Mouse (Mus musculus) bone marrow macrophage, adult 2 months (primary cell): ENCODE data around the gene 1810049J17Rik. TPM values are rescaled to one million over a fixed set of nuclear protein-coding genes. Genes with fewer than 3 reads are reported as not detected.

Experiments used
- H3K27ac ChIP-seq: 2 replicates; pipeline ENCODE4 v1.5.1; 2012; ENCODE audit warnings: low read depth, low read length; ENCODE audit not compliant: insufficient read depth
- H3K4me1 ChIP-seq: 2 replicates; pipeline ENCODE4 v1.6.1; 2012; ENCODE audit warnings: low read length; ENCODE audit not compliant: control insufficient read depth, insufficient read depth
- H3K4me3 ChIP-seq: 2 replicates; pipeline ENCODE4 v1.5.1; 2012; ENCODE audit warnings: mild to moderate bottlenecking, low read length, moderate library complexity; ENCODE audit not compliant: insufficient read depth
- CTCF ChIP-seq: IDR thresholded peaks from 2 replicates; pipeline ENCODE4 v1.5.1; 2012; ENCODE audit warnings: low read depth, mild to moderate bottlenecking, low read length, moderate library complexity
- POLR2A ChIP-seq: IDR thresholded peaks from 2 replicates; pipeline ENCODE4 v1.6.1; 2012; ENCODE audit warnings: mild to moderate bottlenecking, low read depth, low read length, borderline replicate concordance
- polyA plus RNA-seq: library from polyadenylated mRNA; stranded (reverse); fragments of >200 nt; gene quantifications from 2 replicates; pipeline ENCODE4 v1.2.4, GENCODE M21; 2012; ENCODE audit not compliant: missing spikeins, insufficient read depth, insufficient read length

Gene 1810049J17Rik
- polyA plus RNA-seq, 1 experiment, result not detected

DNA sequence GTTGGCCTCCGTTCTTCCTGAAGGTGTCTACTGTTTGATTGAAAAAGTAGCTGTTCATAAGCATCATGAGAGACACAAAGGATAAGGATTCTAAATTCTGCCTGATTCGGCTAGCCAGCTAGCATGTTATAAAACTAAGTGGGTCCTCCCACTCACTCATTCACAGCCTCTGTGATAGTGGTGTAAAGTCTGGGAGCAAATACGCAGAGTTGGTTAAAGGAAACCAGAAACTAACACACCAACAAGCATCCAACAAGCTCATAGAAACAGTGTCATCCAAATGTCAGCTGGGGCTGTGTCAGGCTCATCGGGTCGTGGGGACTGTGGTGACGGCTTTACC is 41.0 kb upstream of the 1810049J17Rik start:
- Histone ChIP-seq H3K4me1 (no peaks in the 10 kb centered on the region), H3K4me3 (no peak overlapping the region), H3K27ac (no peak overlapping the region)
- TF ChIP-seq CTCF (no peak), POLR2A (no peak)

DNA sequence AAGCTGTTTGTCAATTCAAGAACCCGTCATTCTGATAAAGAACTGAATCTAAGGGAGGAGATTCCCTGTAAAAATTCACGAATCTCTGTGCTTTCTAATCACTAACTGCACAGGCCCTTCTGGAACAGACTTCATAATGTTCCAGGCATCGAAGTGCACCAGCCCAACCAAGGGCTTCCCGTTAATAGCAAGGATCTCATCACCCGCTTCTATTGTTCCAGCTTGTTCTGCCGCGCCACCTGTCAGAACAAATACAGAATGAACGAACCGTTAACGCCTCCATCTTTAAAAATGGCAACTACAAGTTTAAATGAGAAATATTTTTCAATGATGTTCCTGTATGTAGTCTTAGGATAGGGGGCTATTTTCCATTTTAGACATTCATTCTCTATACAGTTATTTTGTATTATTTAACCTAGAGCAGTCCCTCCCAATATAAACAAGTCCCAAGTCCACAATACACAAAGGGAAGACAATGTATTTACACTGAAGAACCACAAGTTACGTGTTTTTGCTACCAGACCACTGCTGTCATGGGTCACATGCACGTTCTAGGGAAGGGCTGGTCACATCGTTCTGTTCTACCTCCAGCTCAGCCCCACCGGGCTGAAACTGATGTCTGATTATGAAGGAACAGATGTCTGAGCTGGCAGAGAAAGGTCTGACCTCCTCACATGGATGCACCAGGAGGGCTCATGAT is 40.5 kb upstream of the 1810049J17Rik start:
- H3K4me3 ChIP-seq, result no peak overlapping the region
- no peak overlapping the region for H3K27ac ChIP-seq
- H3K4me1 ChIP-seq, result no peaks in the 10 kb centered on the region
- TF ChIP-seq POLR2A, result no peak
- no peak for TF ChIP-seq CTCF

DNA sequence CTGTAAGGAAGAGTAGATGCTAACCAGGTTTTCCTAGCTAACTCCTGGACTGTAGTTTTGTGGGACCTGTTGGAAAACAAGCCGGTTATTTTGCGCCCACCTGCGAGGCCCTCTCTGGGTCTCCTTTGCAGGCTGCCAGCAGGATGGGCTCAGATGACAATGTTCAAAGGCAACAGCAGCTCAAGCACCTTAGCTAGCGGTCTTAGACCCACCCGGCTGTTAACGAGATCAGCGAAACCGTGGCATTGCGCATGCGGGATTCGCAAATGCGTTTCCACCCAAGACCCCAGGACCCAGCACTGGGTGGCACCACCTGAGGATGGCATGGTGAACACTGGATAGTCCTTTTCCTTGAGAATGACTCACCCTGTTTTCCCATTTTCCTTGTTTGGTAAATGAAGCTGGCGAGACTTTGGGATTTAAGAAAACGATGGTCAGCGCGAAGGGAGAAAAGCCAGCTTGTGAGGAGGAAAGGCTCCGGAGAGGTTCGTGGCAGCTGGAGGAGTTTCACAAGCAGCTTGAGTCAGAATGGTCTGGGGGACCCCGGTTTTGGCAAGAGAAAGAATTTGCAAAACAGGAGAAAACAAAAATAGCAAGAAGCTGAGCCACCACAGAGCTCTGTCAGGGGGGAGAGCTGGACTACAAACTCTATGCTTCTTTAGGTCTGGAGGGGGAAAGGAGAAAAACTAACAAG is 39.0 kb upstream of the 1810049J17Rik start:
- Histone ChIP-seq H3K4me3 (no peak overlapping the region), H3K27ac (no peak overlapping the region), H3K4me1 (0 out of 2 replicates have a peak, but pooled peaks cover 1% of the 10 kb centered on the region)
- no peak for TF ChIP-seq CTCF
- TF ChIP-seq POLR2A, result no peak

DNA sequence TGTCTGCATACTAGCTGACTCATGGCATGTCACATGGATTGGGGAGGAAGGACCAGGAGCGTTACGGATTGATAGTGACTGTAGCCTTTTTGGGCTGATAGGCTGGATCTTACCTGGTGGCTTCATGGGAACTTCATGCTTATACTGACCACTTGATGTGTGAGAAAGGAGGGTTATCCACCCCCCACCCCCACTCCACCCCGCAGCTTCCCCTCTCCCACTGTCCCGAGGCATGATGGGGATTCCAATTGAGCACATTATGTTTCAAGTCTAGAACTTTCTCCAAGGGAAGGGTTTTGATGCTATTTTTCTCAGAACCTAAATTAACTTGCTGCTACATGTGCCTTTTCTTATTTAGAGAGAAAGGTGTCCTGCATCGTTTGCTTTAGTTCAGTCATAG is 36.7 kb upstream of the 1810049J17Rik start:
- Histone ChIP-seq H3K4me3 (no peak overlapping the region), H3K4me1 (0 out of 2 replicates have a peak, but pooled peaks cover 2% of the 10 kb centered on the region), H3K27ac (no peak overlapping the region)
- TF ChIP-seq POLR2A (no peak), CTCF (no peak)

GRCm38 (mm10) chr15:12357459-12357858 is 35.8 kb upstream of the 1810049J17Rik start:
- Histone ChIP-seq H3K4me3 (no peak overlapping the region), H3K27ac (no peak overlapping the region), H3K4me1 (0 out of 2 replicates have a peak, but pooled peaks cover 2% of the 10 kb centered on the region)
- TF ChIP-seq CTCF, result no peak
- TF ChIP-seq POLR2A, result no peak

DNA sequence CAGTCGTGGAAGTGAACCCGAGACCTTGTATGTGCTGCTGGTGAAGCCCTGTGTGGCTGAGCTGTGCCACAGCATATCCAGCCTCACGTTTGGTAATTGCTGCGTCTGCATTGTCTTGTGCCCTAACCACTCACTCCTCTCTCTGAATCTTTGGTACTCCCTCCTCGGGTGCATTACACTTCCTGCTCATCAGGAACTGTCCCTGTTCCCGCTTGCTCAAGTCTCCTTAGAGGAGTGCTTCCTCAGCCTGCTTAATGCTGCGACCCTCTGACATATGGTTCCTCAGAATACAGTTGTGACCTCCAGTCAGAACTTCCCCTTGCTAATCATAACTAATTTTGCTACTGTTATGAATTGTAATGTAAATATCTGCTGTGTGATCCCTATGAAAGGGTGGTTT is 34.2 kb upstream of the 1810049J17Rik start:
- H3K4me3 ChIP-seq, result no peak overlapping the region
- H3K4me1 ChIP-seq, result 0 out of 2 replicates have a peak, but pooled peaks cover 2% of the 10 kb centered on the region
- H3K27ac ChIP-seq, result no peak overlapping the region
- no peak for TF ChIP-seq POLR2A
- no peak for TF ChIP-seq CTCF

GRCm38 (mm10) chr15:12355261-12355660 is 33.6 kb upstream of the 1810049J17Rik start:
- Histone ChIP-seq H3K4me3 (no peak overlapping the region), H3K4me1 (0 out of 2 replicates have a peak, but pooled peaks cover 2% of the 10 kb centered on the region), H3K27ac (no peak overlapping the region)
- TF ChIP-seq CTCF, result no peak
- no peak for TF ChIP-seq POLR2A

DNA sequence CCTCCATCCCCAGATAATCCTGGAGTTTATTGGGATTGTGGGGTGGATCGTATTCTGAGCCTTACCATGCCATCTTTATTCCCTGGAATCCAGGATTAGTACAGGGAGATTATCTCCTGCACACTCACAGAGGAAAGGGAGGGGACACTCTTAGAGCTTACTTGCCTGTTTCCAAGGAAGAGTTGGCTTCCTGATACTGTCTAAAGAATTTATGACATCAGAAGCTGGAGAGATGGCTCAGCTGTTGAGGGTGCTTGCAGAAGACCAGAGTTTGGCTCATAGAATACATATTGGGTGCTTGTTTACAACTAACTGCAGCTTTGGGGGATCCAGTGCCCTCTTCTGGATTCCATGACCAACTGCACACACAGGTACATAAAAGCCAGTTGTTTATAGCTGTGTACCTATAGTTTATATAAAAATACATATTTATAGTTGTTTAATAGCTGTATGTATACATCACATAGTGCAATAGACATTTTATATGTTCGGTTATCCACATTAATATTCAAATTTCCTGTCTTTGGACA is 32.6 kb upstream of the 1810049J17Rik start:
- H3K27ac ChIP-seq, result no peak overlapping the region
- no peak overlapping the region for H3K4me3 ChIP-seq
- 0 out of 2 replicates have a peak, but pooled peaks cover 2% of the 10 kb centered on the region for H3K4me1 ChIP-seq
- no peak for TF ChIP-seq CTCF
- TF ChIP-seq POLR2A, result no peak

- TF ChIP-seq CTCF (no peak), POLR2A (no peak)
- H3K4me3 ChIP-seq, result no peak overlapping the region
- H3K4me1 ChIP-seq, result peaks cover 8% of the 10 kb centered on the region
- H3K27ac ChIP-seq, result no peak overlapping the region
These were observed 29.8 kb upstream of the 1810049J17Rik start for GRCm38 (mm10) chr15:12351470-12351869.

GRCm38 (mm10) chr15:12349840-12350239 is 28.1 kb upstream of the 1810049J17Rik start:
- Histone ChIP-seq H3K4me3 (no peak overlapping the region), H3K27ac (no peak overlapping the region), H3K4me1 (peaks cover 8% of the 10 kb centered on the region)
- TF ChIP-seq CTCF (no peak), POLR2A (no peak)
